Mouse (Mus musculus): ENCODE results near the gene Zdhhc18.

GRCm38 (mm10) chr4:133669652-133670210, 19.8 kb upstream of the Zdhhc18 start:
- no peak for TF ChIP-seq ZNF384 (IDR thresholded peaks at IDR 0.05; ENCODE audit: low read depth, low read length)
- TF ChIP-seq MAFK (IDR thresholded peaks at IDR 0.05; ENCODE audit: insufficient read depth, low read depth, low read length): no peak
- no peak for TF ChIP-seq ZC3H11A (IDR thresholded peaks at IDR 0.05; ENCODE audit: borderline replicate concordance, low read depth, low read length)
